Mouse (Mus musculus) kidney, adult 2 months (tissue): ENCODE data around the gene Gm20671. TPM values are rescaled to one million over a fixed set of nuclear protein-coding genes. Genes with fewer than 3 reads are reported as not detected.
A peak's percentile ranks its signal among the peaks of the same experiment; 100 is the strongest.

Experiments
- DNase-seq: peaks from one replicate; pipeline ENCODE4 v3.0.0; 2021
- H3K27ac ChIP-seq: fragments of 200-500 bp; 2 replicates; pipeline ENCODE4 v1.5.1; 2012; ENCODE audit warnings: low read depth, low read length, control low read depth, inconsistent platforms; ENCODE audit not compliant: insufficient read depth
- H3K27me3 ChIP-seq: fragments of 200-500 bp; replicated peaks from 2 replicates; pipeline ENCODE4 v1.6.1; 2012; ENCODE audit warnings: mild to moderate bottlenecking, moderate library complexity, low read length, inconsistent platforms; ENCODE audit not compliant: control insufficient read depth, insufficient read depth
- H3K36me3 ChIP-seq: fragments of 200-500 bp; 2 replicates; pipeline ENCODE4 v1.6.1; 2012; ENCODE audit warnings: mild to moderate bottlenecking, moderate library complexity, low read length, inconsistent platforms; ENCODE audit not compliant: control insufficient read depth, insufficient read depth
- H3K4me1 ChIP-seq: fragments of 200-500 bp; 2 replicates; pipeline ENCODE4 v1.6.1; 2011; ENCODE audit warnings: low read length; ENCODE audit not compliant: control insufficient read depth, insufficient read depth
- H3K4me3 ChIP-seq: fragments of 200-500 bp; 2 replicates; pipeline ENCODE4 v1.5.1; 2011; ENCODE audit warnings: mild to moderate bottlenecking, low read depth, low read length, control low read depth; ENCODE audit not compliant: insufficient read depth
- CTCF ChIP-seq: fragments of 200-500 bp; conservative IDR thresholded peaks from 2 replicates; pipeline ENCODE4 v1.5.1; 2011; ENCODE audit warnings: low read depth, mild to moderate bottlenecking, control low read depth, low read length, moderate library complexity, mixed read lengths; ENCODE audit not compliant: insufficient read depth, insufficient read length
- POLR2A ChIP-seq: fragments of 200-500 bp; IDR thresholded peaks from one replicate; pipeline ENCODE4 v1.6.1; 2011; ENCODE audit warnings: low read depth, low read length, control low read depth
- WGBS: fragments of 180-500 bp; shearing (Covaris S2); methylation state at CpG from one replicate; pipeline ENCODE4 v1.1.7; 2018; 5-methylcytosine and 5-hydroxymethylcytosine counted together
- polyA plus RNA-seq: library from polyadenylated mRNA; depleted of rRNA; stranded (reverse); fragments of >200 nt; gene quantifications from 2 replicates; pipeline ENCODE4 v1.2.3, GENCODE M21; 2012

Gene Gm20671
- polyA plus RNA-seq, 1 experiment, result 2.8 TPM

GRCm38 (mm10) chr5:32721316-32721715, 105.6 kb downstream of the Gm20671 start:
- no peak overlapping the region for H3K4me3 ChIP-seq
- DNase-seq, result no peak
- TF ChIP-seq POLR2A, result no peak
- TF ChIP-seq CTCF, result no peak
- no peaks in the 10 kb centered on the region for H3K36me3 ChIP-seq
- no peak overlapping the region for H3K27ac ChIP-seq
- WGBS, result 58% methylated on average over 3 of the region's 3 CpGs
- H3K4me1 ChIP-seq, result no peaks in the 10 kb centered on the region
- no peaks in the 10 kb centered on the region for H3K27me3 ChIP-seq

- no peak overlapping the region for H3K4me3 ChIP-seq
- no peaks in the 10 kb centered on the region for H3K27me3 ChIP-seq
- no peak overlapping the region for H3K27ac ChIP-seq
- no peaks in the 10 kb centered on the region for H3K36me3 ChIP-seq
- DNase-seq, result no peak
- TF ChIP-seq CTCF, result no peak
- TF ChIP-seq POLR2A, result no peak
- 78% methylated on average over 9 of the region's 9 CpGs for WGBS
- no peaks in the 10 kb centered on the region for H3K4me1 ChIP-seq
These were observed 106.5 kb downstream of the Gm20671 start for GRCm38 (mm10) chr5:32720416-32720815.

GRCm38 (mm10) chr5:32718916-32719315, 108.0 kb downstream of the Gm20671 start:
- H3K27ac ChIP-seq, result no peak overlapping the region

GRCm38 (mm10) chr5:32717726-32718125, 109.2 kb downstream of the Gm20671 start:
- TF ChIP-seq CTCF (no peak), POLR2A (no peak)
- WGBS, result 59% methylated on average over 1 of the region's 1 CpGs
- H3K36me3 ChIP-seq, result no peaks in the 10 kb centered on the region
- no peak for DNase-seq
- no peak overlapping the region for H3K4me3 ChIP-seq
- no peak overlapping the region for H3K27ac ChIP-seq
- peaks cover 3% of the 10 kb centered on the region; the same call in 1 of the 2 replicates for H3K4me1 ChIP-seq
- H3K27me3 ChIP-seq, result no peaks in the 10 kb centered on the region

More at GRCm38 (mm10) chr5:32718916-32719315, 108.0 kb downstream of the Gm20671 start:
- TF ChIP-seq CTCF (no peak), POLR2A (no peak)
- Histone ChIP-seq H3K4me1 (no peaks in the 10 kb centered on the region), H3K36me3 (no peaks in the 10 kb centered on the region), H3K27me3 (no peaks in the 10 kb centered on the region), H3K4me3 (no peak overlapping the region)
- 36% methylated on average over 6 of the region's 6 CpGs for WGBS
- no peak for DNase-seq

- no peak for TF ChIP-seq POLR2A
- TF ChIP-seq CTCF, result peak; percentile 73
- WGBS, result under 1% methylated on average over 55 of the region's 55 CpGs
- Histone ChIP-seq H3K4me1 (peaks cover 3% of the 10 kb centered on the region; the same call in 1 of the 2 replicates), H3K27me3 (no peaks in the 10 kb centered on the region), H3K4me3 (peak overlapping the region; percentile 75), H3K27ac (peak overlapping the region; percentile 76), H3K36me3 (no peaks in the 10 kb centered on the region)
- peak; percentile 97 for DNase-seq
These were observed 113.0 kb downstream of the Gm20671 start for GRCm38 (mm10) chr5:32713703-32714467.

GRCm38 (mm10) chr5:32713042-32713702, 113.7 kb downstream of the Gm20671 start:
- H3K4me1 ChIP-seq, result peaks cover 3% of the 10 kb centered on the region; the same call in 1 of the 2 replicates
- no peak for DNase-seq
- 24% methylated on average over 2 of the region's 2 CpGs for WGBS
- no peak for TF ChIP-seq POLR2A
- TF ChIP-seq CTCF, result no peak
- peak overlapping the region; percentile 76 for H3K27ac ChIP-seq
- peak overlapping the region; percentile 75 for H3K4me3 ChIP-seq
- no peaks in the 10 kb centered on the region for H3K36me3 ChIP-seq
- H3K27me3 ChIP-seq, result no peaks in the 10 kb centered on the region

- TF ChIP-seq POLR2A, result no peak
- TF ChIP-seq CTCF, result no peak
- Histone ChIP-seq H3K27ac (no peak overlapping the region), H3K4me3 (no peak overlapping the region), H3K27me3 (no peaks in the 10 kb centered on the region), H3K36me3 (no peaks in the 10 kb centered on the region), H3K4me1 (peaks cover 3% of the 10 kb centered on the region; the same call in 1 of the 2 replicates)
- WGBS, result 68% methylated on average over 4 of the region's 4 CpGs
- DNase-seq, result no peak
These were observed 114.5 kb downstream of the Gm20671 start for GRCm38 (mm10) chr5:32712221-32713041.
